In genomic region chr19:32532737-32533505, GRCm38 (mm10) we compare ENCODE assay signal across 18 mouse cellular contexts. TPM values are rescaled to one million over a fixed set of nuclear protein-coding genes. Genes with fewer than 3 reads are reported as not detected.
DNase-seq lines count a peak whose midpoint lies in the region; ATAC-seq and TF ChIP-seq lines count a peak whose summit lies in the region.
"Had no signal": no experiment of that assay in that cellular context is flagged by ENCODE, and none has a peak within 500 bp of the region (broad histone marks: within the 10 kb centered on the region; RNA-seq: fewer than 3 reads in every experiment).

No protein-coding gene starts in this region.

- H3K36me3 ChIP-seq in lung, postnatal 0 days (ENCODE audit: insufficient read depth, low read length), result no peaks in the 10 kb centered on the region
- no peaks in the 10 kb centered on the region for H3K36me3 ChIP-seq in small intestine, adult 2 months (ENCODE audit: control insufficient read depth, insufficient read depth, low read length)
- H3K36me3 ChIP-seq in midbrain, embryonic 16.5 days (ENCODE audit: control insufficient read depth, insufficient read depth, low read length), result no peaks in the 10 kb centered on the region
- H3K36me3 ChIP-seq: embryonic facial prominence, embryonic 15.5 days; forebrain, embryonic 10.5 days; heart, embryonic 12.5 days; hindbrain, embryonic 15.5 days had no signal

- H3K9ac ChIP-seq in lung, postnatal 0 days (replicated peaks; ENCODE audit: low read depth), result no peak overlapping the region
- no peak overlapping the region for H3K9ac ChIP-seq in midbrain, embryonic 16.5 days (ENCODE audit: low read depth, low read length)
- H3K9ac ChIP-seq: embryonic facial prominence, embryonic 15.5 days; heart, embryonic 12.5 days; hindbrain, embryonic 15.5 days had no signal

- H3K4me3 ChIP-seq in lung, postnatal 0 days (ENCODE audit: low read depth, low read length), result no peak overlapping the region
- H3K4me3 ChIP-seq in lung, adult 2 months (replicated peaks; ENCODE audit: extremely low read depth, low read depth, low read length), result no peak overlapping the region
- no peak overlapping the region for H3K4me3 ChIP-seq in small intestine, adult 2 months (ENCODE audit: low read depth, low read length)
- H3K4me3 ChIP-seq in midbrain, embryonic 16.5 days (ENCODE audit: low read depth, low read length), result no peak overlapping the region
- H3K4me3 ChIP-seq: embryonic facial prominence, embryonic 15.5 days; erythroblast, embryonic 14.5 days; forebrain, embryonic 10.5 days; heart, embryonic 12.5 days; hindbrain, embryonic 15.5 days had no signal

- H3K27me3 ChIP-seq in lung, postnatal 0 days (replicated peaks; ENCODE audit: insufficient read depth, low read length), result no peaks in the 10 kb centered on the region
- no peaks in the 10 kb centered on the region for H3K27me3 ChIP-seq in small intestine, adult 2 months (ENCODE audit: control insufficient read depth, insufficient read depth, low read length)
- H3K27me3 ChIP-seq in midbrain, embryonic 16.5 days (ENCODE audit: control insufficient read depth, insufficient read depth, low read depth, low read length), result no peaks in the 10 kb centered on the region
- H3K27me3 ChIP-seq: embryonic facial prominence, embryonic 15.5 days; heart, embryonic 12.5 days; hindbrain, embryonic 15.5 days had no signal

- peak; percentile 41 for DNase-seq in adrenal gland, adult 2 months
- no peak for DNase-seq in adrenal gland, postnatal 25 days
- DNase-seq in lung, postnatal 0 days (ENCODE audit: low spot score), result peak; percentile 37
- no peak for DNase-seq in lung, adult 2 months
- DNase-seq in gonadal fat pad, adult 2 months (ENCODE audit: low read depth), result peak; percentile 79
- DNase-seq in neural tube, embryonic 10.5 days (ENCODE audit: extremely low spot score, low spot score), result no peak
- DNase-seq: cerebellum, adult 2 months; cerebellum, postnatal 10 days; embryo, embryonic 11 days; gastrocnemius, postnatal 36 days had no signal

- H3K4me1 ChIP-seq in lung, postnatal 0 days (ENCODE audit: insufficient read depth, low read depth, low read length), result no peaks in the 10 kb centered on the region
- no peaks in the 10 kb centered on the region for H3K4me1 ChIP-seq in lung, adult 2 months (ENCODE audit: control insufficient read depth, insufficient read depth, low read length)
- peaks cover 14% of the 10 kb centered on the region; the same call in 1 of the 2 replicates for H3K4me1 ChIP-seq in small intestine, adult 2 months (ENCODE audit: control insufficient read depth, insufficient read depth, insufficient read length, low read length)
- H3K4me1 ChIP-seq in midbrain, embryonic 16.5 days (ENCODE audit: control insufficient read depth, insufficient read depth, low read length), result no peaks in the 10 kb centered on the region
- H3K4me1 ChIP-seq: embryonic facial prominence, embryonic 15.5 days; hindbrain, embryonic 15.5 days had no signal

- no peak for TF ChIP-seq POLR2A in lung, adult 2 months (IDR thresholded peaks at IDR 0.05; ENCODE audit: borderline replicate concordance, extremely low read depth, low read depth, low read length)
- TF ChIP-seq POLR2A in small intestine, adult 2 months (IDR thresholded peaks at IDR 0.05; ENCODE audit: low read depth, low read length), result no peak

- no peak overlapping the region for H3K27ac ChIP-seq in lung, postnatal 0 days (ENCODE audit: low read length)
- peak overlapping the region; percentile 19; the same call in 1 of the 2 replicates for H3K27ac ChIP-seq in small intestine, adult 2 months (ENCODE audit: insufficient read depth, low read depth, low read length)
- no peak overlapping the region for H3K27ac ChIP-seq in midbrain, embryonic 16.5 days (ENCODE audit: low read length)
- H3K27ac ChIP-seq: embryonic facial prominence, embryonic 15.5 days; forebrain, embryonic 10.5 days; hindbrain, embryonic 15.5 days had no signal

- 75% methylated on average over 7 of the region's 7 CpGs for WGBS in lung, postnatal 0 days
- 70% methylated on average over 7 of the region's 7 CpGs for WGBS in lung, adult 2 months
- 45% methylated on average over 7 of the region's 7 CpGs for WGBS in small intestine, adult 2 months
- 84% methylated on average over 7 of the region's 7 CpGs for WGBS in midbrain, embryonic 16.5 days

- H3K4me2 ChIP-seq in lung, postnatal 0 days (replicated peaks; ENCODE audit: low read depth, low read length), result no peak overlapping the region
- no peak overlapping the region for H3K4me2 ChIP-seq in midbrain, embryonic 16.5 days (ENCODE audit: low read length)
- H3K4me2 ChIP-seq: embryonic facial prominence, embryonic 15.5 days; heart, embryonic 12.5 days; hindbrain, embryonic 15.5 days had no signal

- TF ChIP-seq CTCF in lung, postnatal 0 days (IDR thresholded peaks at IDR 0.05), result no peak
- TF ChIP-seq CTCF in lung, adult 2 months (IDR thresholded peaks at IDR 0.05; ENCODE audit: insufficient read depth, low read length), result no peak
- TF ChIP-seq CTCF in small intestine, adult 2 months (IDR thresholded peaks at IDR 0.05; ENCODE audit: extremely low read depth, insufficient read length, insufficient replicate concordance, low read depth, low read length), result no peak

- no peak for TF ChIP-seq EP300 in lung, postnatal 0 days (IDR thresholded peaks at IDR 0.05)

- ATAC-seq in lung, postnatal 0 days, result no peak
- ATAC-seq in midbrain, embryonic 16.5 days, result no peak
- ATAC-seq: forebrain, embryonic 14.5 days had no signal

- no peaks in the 10 kb centered on the region for H3K9me3 ChIP-seq in lung, postnatal 0 days (ENCODE audit: low read length)
- no peaks in the 10 kb centered on the region for H3K9me3 ChIP-seq in midbrain, embryonic 16.5 days (replicated peaks; ENCODE audit: control insufficient read depth, low read length, poor library complexity, severe bottlenecking)
- H3K9me3 ChIP-seq: embryonic facial prominence, embryonic 15.5 days; forebrain, embryonic 10.5 days; heart, embryonic 12.5 days; hindbrain, embryonic 15.5 days had no signal

RNA-seq across cellular contexts. Expression of gene Minpp1, which starts 47.4 kb away (rescaled TPM):
- 10 to 100 TPM; 36.6 to 39.7 TPM for total RNA-seq in adrenal gland, adult 2 months (2021)
- 198 and 228 TPM in 2 replicates for polyA plus RNA-seq in adrenal gland, adult 2 months (2012; rRNA removed)
- total RNA-seq in adrenal gland, postnatal 25 days (2021), result 43.6 and 45.5 TPM in 2 replicates
- 37.0 and 39.5 TPM in 2 replicates for polyA plus RNA-seq in lung, postnatal 0 days (2015; fragmentation: Nextera tagmentation; extraction: Ambion mirVana)
- 29.1 and 50.1 TPM in 2 replicates for polyA plus RNA-seq in lung, adult 2 months (2012; rRNA removed)
- polyA plus RNA-seq in gonadal fat pad, adult 2 months (2012; rRNA removed), result 25.2 and 30.9 TPM in 2 replicates
- 86.5 and 112 TPM in 2 replicates for polyA plus RNA-seq in small intestine, adult 2 months (2012; rRNA removed)
- 64.4 and 65.4 TPM in 2 replicates for polyA plus RNA-seq in midbrain, embryonic 16.5 days (2015; fragmentation: Nextera tagmentation; extraction: Ambion mirVana)

Comparison
In these comparisons a context has a peak if more than half of its experiments do, and no peak if none do; other contexts are left out.
1. DNase-seq: peak in adrenal gland, adult 2 months (single experiment), lung, postnatal 0 days (single experiment) and gonadal fat pad, adult 2 months (single experiment); none in adrenal gland, postnatal 25 days (single experiment), lung, adult 2 months (single experiment) and neural tube, embryonic 10.5 days (single experiment).